Mouse (Mus musculus) small intestine, adult 2 months (tissue): ENCODE measurements around the gene Fam120b.

ENCODE experiments used
- CTCF ChIP-seq: fragments of 200-500 bp; IDR thresholded peaks from 2 replicates; pipeline ENCODE4 v1.5.1; 2012; ENCODE audit warnings: low read depth, mild to moderate bottlenecking, control low read depth, inconsistent platforms, low read length, moderate library complexity, mixed read lengths; ENCODE audit not compliant: insufficient replicate concordance, insufficient read length; ENCODE audit errors: extremely low read depth
- POLR2A ChIP-seq: fragments of 200-500 bp; IDR thresholded peaks from 2 replicates; pipeline ENCODE4 v1.6.1; 2012; ENCODE audit warnings: low read depth, mild to moderate bottlenecking, control low read depth, inconsistent platforms, low read length, moderate library complexity

GRCm38 (mm10) chr17:15381092-15381860 is 14.7 kb upstream of the Fam120b start:
- no peak for TF ChIP-seq CTCF
- no peak for TF ChIP-seq POLR2A
